Mouse (Mus musculus): Measurements from ENCODE around the gene Ube3b.

DNA sequence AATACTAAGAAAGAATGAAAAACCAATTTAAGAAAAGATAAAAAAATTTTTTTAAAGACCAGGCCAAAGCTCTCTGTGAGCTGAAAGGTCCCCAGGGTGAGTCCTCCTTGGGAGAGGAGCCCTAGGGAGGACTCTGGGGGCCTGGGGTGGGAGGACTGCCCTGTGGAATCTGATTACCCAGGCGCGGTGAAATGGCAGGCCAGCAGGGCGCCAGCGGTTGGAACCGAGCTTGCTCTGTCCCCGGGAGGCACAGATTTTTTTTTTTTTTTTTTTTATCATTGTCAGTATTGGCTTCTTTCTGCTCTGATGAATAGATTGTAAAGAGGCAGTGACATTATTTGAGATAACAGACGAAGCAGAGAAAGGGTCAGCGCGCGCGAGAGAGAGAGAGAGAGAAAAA is 86.6 kb downstream of the Ube3b start:
- TF ChIP-seq CTCF (IDR thresholded peaks at IDR 0.05; ENCODE audit: low read depth, low read length) (no peak), POLR2A (IDR thresholded peaks at IDR 0.05; ENCODE audit: extremely low read depth, insufficient read depth, low read length) (no peak)
